Mouse (Mus musculus): ENCODE results near the gene Mvb12b. TPM values are rescaled to one million over a fixed set of nuclear protein-coding genes. Genes with fewer than 3 reads are reported as not detected.

The Mvb12b gene
- polyA plus RNA-seq, 1 experiment from 2014 or later = 60.2 TPM

GRCm38 (mm10) chr2:33786064-33786463 lies 101.7 kb downstream of the Mvb12b start:
- no peak for DNase-seq
- Histone ChIP-seq H3K4me2 (ENCODE audit: low read length) (no peak overlapping the region), H3K36me3 (ENCODE audit: control insufficient read depth, insufficient read depth, low read length) (no peaks in the 10 kb centered on the region), H3K9ac (replicated peaks; ENCODE audit: low read length) (no peak overlapping the region), H3K27ac (replicated peaks; ENCODE audit: low read depth, low read length) (peak overlapping the region; percentile 86), H3K4me1 (ENCODE audit: control insufficient read depth, insufficient read depth, low read length) (peaks cover 70% of the 10 kb centered on the region), H3K4me3 (replicated peaks; ENCODE audit: low read depth, low read length) (no peak overlapping the region), H3K9me3 (ENCODE audit: control insufficient read depth, low read length) (no peaks in the 10 kb centered on the region), H3K27me3 (ENCODE audit: control insufficient read depth, insufficient read depth, low read length) (no peaks in the 10 kb centered on the region)
- ATAC-seq (ENCODE audit: low FRiP score, low TSS enrichment) = no peak
- WGBS = 50% methylated on average over 6 of the region's 6 CpGs

- 0 out of 2 replicates have a peak overlapping the region, but pooled peaks have one; percentile 34 for H3K9ac ChIP-seq (replicated peaks; ENCODE audit: low read length)
- peak overlapping the region; percentile 86 for H3K27ac ChIP-seq (replicated peaks; ENCODE audit: low read depth, low read length)
- peak overlapping the region; percentile 0; the same call in 1 of the 2 replicates for H3K4me2 ChIP-seq (ENCODE audit: low read length)
- peaks cover 68% of the 10 kb centered on the region for H3K4me1 ChIP-seq (ENCODE audit: control insufficient read depth, insufficient read depth, low read length)
- DNase-seq (peak; percentile 82), ATAC-seq (ENCODE audit: low FRiP score, low TSS enrichment) (peak; percentile 38; the same call in 1 of the 2 replicates)
- H3K4me3 ChIP-seq (replicated peaks; ENCODE audit: low read depth, low read length) = no peak overlapping the region
- no peaks in the 10 kb centered on the region for H3K9me3 ChIP-seq (ENCODE audit: control insufficient read depth, low read length)
- H3K36me3 ChIP-seq (ENCODE audit: control insufficient read depth, insufficient read depth, low read length) = no peaks in the 10 kb centered on the region
- WGBS = 21% methylated on average over 13 of the region's 13 CpGs
- no peaks in the 10 kb centered on the region for H3K27me3 ChIP-seq (ENCODE audit: control insufficient read depth, insufficient read depth, low read length)
Observed at GRCm38 (mm10) chr2:33785596-33785995, 102.2 kb downstream of the Mvb12b start.

GRCm38 (mm10) chr2:33784721-33785120 lies 103.0 kb downstream of the Mvb12b start:
- H3K36me3 ChIP-seq (ENCODE audit: control insufficient read depth, insufficient read depth, low read length) = no peaks in the 10 kb centered on the region
- H3K4me2 ChIP-seq (ENCODE audit: low read length) = no peak overlapping the region
- no peak overlapping the region for H3K4me3 ChIP-seq (replicated peaks; ENCODE audit: low read depth, low read length)
- H3K9me3 ChIP-seq (ENCODE audit: control insufficient read depth, low read length) = no peaks in the 10 kb centered on the region
- H3K27ac ChIP-seq (replicated peaks; ENCODE audit: low read depth, low read length) = no peak overlapping the region
- H3K27me3 ChIP-seq (ENCODE audit: control insufficient read depth, insufficient read depth, low read length) = no peaks in the 10 kb centered on the region
- H3K4me1 ChIP-seq (ENCODE audit: control insufficient read depth, insufficient read depth, low read length) = peaks cover 59% of the 10 kb centered on the region
- H3K9ac ChIP-seq (replicated peaks; ENCODE audit: low read length) = no peak overlapping the region
- ATAC-seq (ENCODE audit: low FRiP score, low TSS enrichment) = no peak
- no peak for DNase-seq
- WGBS = 76% methylated on average over 1 of the region's 1 CpGs

- 91% methylated on average over 7 of the region's 7 CpGs for WGBS
- DNase-seq = no peak
- H3K9me3 ChIP-seq (ENCODE audit: control insufficient read depth, low read length) = no peaks in the 10 kb centered on the region
- H3K27me3 ChIP-seq (ENCODE audit: control insufficient read depth, insufficient read depth, low read length) = no peaks in the 10 kb centered on the region
- no peak for ATAC-seq (ENCODE audit: low FRiP score, low TSS enrichment)
- no peak overlapping the region for H3K4me3 ChIP-seq (replicated peaks; ENCODE audit: low read depth, low read length)
- H3K4me1 ChIP-seq (ENCODE audit: control insufficient read depth, insufficient read depth, low read length) = peaks cover 49% of the 10 kb centered on the region
- H3K4me2 ChIP-seq (ENCODE audit: low read length) = no peak overlapping the region
- H3K9ac ChIP-seq (replicated peaks; ENCODE audit: low read length) = no peak overlapping the region
- H3K27ac ChIP-seq (replicated peaks; ENCODE audit: low read depth, low read length) = peak overlapping the region; percentile 22; the same call in 1 of the 2 replicates
- H3K36me3 ChIP-seq (ENCODE audit: control insufficient read depth, insufficient read depth, low read length) = 0 out of 2 replicates have a peak, but pooled peaks cover under 1% of the 10 kb centered on the region
Observed at GRCm38 (mm10) chr2:33783419-33783818, 104.3 kb downstream of the Mvb12b start.

GRCm38 (mm10) chr2:33781655-33782400 lies 105.9 kb downstream of the Mvb12b start:
- H3K4me1 ChIP-seq (ENCODE audit: control insufficient read depth, insufficient read depth, low read length) = peaks cover 35% of the 10 kb centered on the region
- peak; percentile 69 for DNase-seq

GRCm38 (mm10) chr2:33778466-33778865 lies 109.3 kb downstream of the Mvb12b start:
- WGBS = 89% methylated on average over 4 of the region's 4 CpGs
- peaks cover 14% of the 10 kb centered on the region; the same call in 1 of the 2 replicates for H3K36me3 ChIP-seq (ENCODE audit: control insufficient read depth, insufficient read depth, low read length)
- H3K9me3 ChIP-seq (ENCODE audit: control insufficient read depth, low read length) = no peaks in the 10 kb centered on the region
- no peak overlapping the region for H3K27ac ChIP-seq (replicated peaks; ENCODE audit: low read depth, low read length)
- H3K4me3 ChIP-seq (replicated peaks; ENCODE audit: low read depth, low read length) = no peak overlapping the region
- DNase-seq (no peak), ATAC-seq (ENCODE audit: low FRiP score, low TSS enrichment) (no peak)
- H3K4me2 ChIP-seq (ENCODE audit: low read length) = no peak overlapping the region
- H3K9ac ChIP-seq (replicated peaks; ENCODE audit: low read length) = no peak overlapping the region
- H3K4me1 ChIP-seq (ENCODE audit: control insufficient read depth, insufficient read depth, low read length) = peaks cover 29% of the 10 kb centered on the region
- H3K27me3 ChIP-seq (ENCODE audit: control insufficient read depth, insufficient read depth, low read length) = no peaks in the 10 kb centered on the region

More at GRCm38 (mm10) chr2:33781655-33782400, 105.9 kb downstream of the Mvb12b start:
- no peak overlapping the region for H3K4me3 ChIP-seq (replicated peaks; ENCODE audit: low read depth, low read length)
- no peaks in the 10 kb centered on the region for H3K27me3 ChIP-seq (ENCODE audit: control insufficient read depth, insufficient read depth, low read length)
- H3K4me2 ChIP-seq (ENCODE audit: low read length) = no peak overlapping the region
- peak overlapping the region; percentile 66 for H3K27ac ChIP-seq (replicated peaks; ENCODE audit: low read depth, low read length)
- H3K36me3 ChIP-seq (ENCODE audit: control insufficient read depth, insufficient read depth, low read length) = 0 out of 2 replicates have a peak, but pooled peaks cover 9% of the 10 kb centered on the region
- WGBS = 41% methylated on average over 11 of the region's 11 CpGs
- H3K9me3 ChIP-seq (ENCODE audit: control insufficient read depth, low read length) = no peaks in the 10 kb centered on the region
- ATAC-seq (ENCODE audit: low FRiP score, low TSS enrichment) = no peak
- 0 out of 2 replicates have a peak overlapping the region, but pooled peaks have one; percentile 6 for H3K9ac ChIP-seq (replicated peaks; ENCODE audit: low read length)

- peaks cover 22% of the 10 kb centered on the region; the same call in 1 of the 2 replicates for H3K36me3 ChIP-seq (ENCODE audit: control insufficient read depth, insufficient read depth, low read length)
- no peaks in the 10 kb centered on the region for H3K9me3 ChIP-seq (ENCODE audit: control insufficient read depth, low read length)
- no peak overlapping the region for H3K4me3 ChIP-seq (replicated peaks; ENCODE audit: low read depth, low read length)
- peaks cover 40% of the 10 kb centered on the region for H3K4me1 ChIP-seq (ENCODE audit: control insufficient read depth, insufficient read depth, low read length)
- H3K27me3 ChIP-seq (ENCODE audit: control insufficient read depth, insufficient read depth, low read length) = no peaks in the 10 kb centered on the region
- no peak overlapping the region for H3K4me2 ChIP-seq (ENCODE audit: low read length)
- no peak for ATAC-seq (ENCODE audit: low FRiP score, low TSS enrichment)
- no peak overlapping the region for H3K9ac ChIP-seq (replicated peaks; ENCODE audit: low read length)
- no peak overlapping the region for H3K27ac ChIP-seq (replicated peaks; ENCODE audit: low read depth, low read length)
- 97% methylated on average over 11 of the region's 11 CpGs for WGBS
- DNase-seq = no peak
Observed at GRCm38 (mm10) chr2:33777051-33777450, 110.7 kb downstream of the Mvb12b start.

- no peak overlapping the region for H3K4me3 ChIP-seq (replicated peaks; ENCODE audit: low read depth, low read length)
- 0 out of 2 replicates have a peak overlapping the region, but pooled peaks have one; percentile 21 for H3K27ac ChIP-seq (replicated peaks; ENCODE audit: low read depth, low read length)
- H3K4me1 ChIP-seq (ENCODE audit: control insufficient read depth, insufficient read depth, low read length) = peaks cover 32% of the 10 kb centered on the region
- H3K9me3 ChIP-seq (ENCODE audit: control insufficient read depth, low read length) = no peaks in the 10 kb centered on the region
- DNase-seq (no peak), ATAC-seq (ENCODE audit: low FRiP score, low TSS enrichment) (no peak)
- H3K9ac ChIP-seq (replicated peaks; ENCODE audit: low read length) = no peak overlapping the region
- peaks cover 22% of the 10 kb centered on the region; the same call in 1 of the 2 replicates for H3K36me3 ChIP-seq (ENCODE audit: control insufficient read depth, insufficient read depth, low read length)
- H3K4me2 ChIP-seq (ENCODE audit: low read length) = no peak overlapping the region
- no peaks in the 10 kb centered on the region for H3K27me3 ChIP-seq (ENCODE audit: control insufficient read depth, insufficient read depth, low read length)
- 92% methylated on average over 2 of the region's 2 CpGs for WGBS
Observed at GRCm38 (mm10) chr2:33774884-33775283, 112.9 kb downstream of the Mvb12b start.
